Mouse (Mus musculus): Measurements from ENCODE around the gene Ankle2. TPM values are rescaled to one million over a fixed set of nuclear protein-coding genes. Genes with fewer than 3 reads are reported as not detected.
A peak's percentile ranks its signal among the peaks of the same experiment; 100 is the strongest.

Gene Ankle2
- polyA plus RNA-seq, 1 experiment: 7.5 TPM

- Histone ChIP-seq H3K36me3 (ENCODE audit: control insufficient read depth, insufficient read depth, low read length) (no peaks in the 10 kb centered on the region), H3K4me1 (ENCODE audit: control insufficient read depth, insufficient read depth, low read length) (peaks cover 4% of the 10 kb centered on the region; the same call in 1 of the 2 replicates), H3K27me3 (replicated peaks; ENCODE audit: control insufficient read depth, insufficient read depth, low read length) (no peaks in the 10 kb centered on the region), H3K4me3 (ENCODE audit: insufficient read depth, low read depth, low read length) (no peak overlapping the region), H3K27ac (ENCODE audit: insufficient read depth, low read depth, low read length) (no peak overlapping the region)
- DNase-seq: no peak
- 74% methylated on average over 2 of the region's 2 CpGs for WGBS
- TF ChIP-seq POLR2A (IDR thresholded peaks at IDR 0.05; ENCODE audit: low read depth, low read length): no peak
- no peak for TF ChIP-seq CTCF (conservative IDR thresholded peaks at IDR 0.05; ENCODE audit: insufficient read depth, insufficient read length, low read depth, low read length)
Measured at GRCm38 (mm10) chr5:110281984-110282383, 51.2 kb downstream of the Ankle2 start.

GRCm38 (mm10) chr5:110284536-110284935 is 53.7 kb downstream of the Ankle2 start:
- Histone ChIP-seq H3K4me3 (ENCODE audit: insufficient read depth, low read depth, low read length) (no peak overlapping the region), H3K27me3 (replicated peaks; ENCODE audit: control insufficient read depth, insufficient read depth, low read length) (no peaks in the 10 kb centered on the region), H3K36me3 (ENCODE audit: control insufficient read depth, insufficient read depth, low read length) (no peaks in the 10 kb centered on the region), H3K27ac (ENCODE audit: insufficient read depth, low read depth, low read length) (no peak overlapping the region), H3K4me1 (ENCODE audit: control insufficient read depth, insufficient read depth, low read length) (peaks cover 4% of the 10 kb centered on the region; the same call in 1 of the 2 replicates)
- DNase-seq: peak; percentile 64
- TF ChIP-seq POLR2A (IDR thresholded peaks at IDR 0.05; ENCODE audit: low read depth, low read length) (no peak), CTCF (conservative IDR thresholded peaks at IDR 0.05; ENCODE audit: insufficient read depth, insufficient read length, low read depth, low read length) (peak; percentile 61)
- WGBS: 5% methylated on average over 4 of the region's 4 CpGs

GRCm38 (mm10) chr5:110285156-110285555 is 54.4 kb downstream of the Ankle2 start:
- Histone ChIP-seq H3K36me3 (ENCODE audit: control insufficient read depth, insufficient read depth, low read length) (no peaks in the 10 kb centered on the region), H3K27me3 (replicated peaks; ENCODE audit: control insufficient read depth, insufficient read depth, low read length) (no peaks in the 10 kb centered on the region), H3K4me3 (ENCODE audit: insufficient read depth, low read depth, low read length) (peak overlapping the region; percentile 80), H3K27ac (ENCODE audit: insufficient read depth, low read depth, low read length) (no peak overlapping the region), H3K4me1 (ENCODE audit: control insufficient read depth, insufficient read depth, low read length) (peaks cover 4% of the 10 kb centered on the region; the same call in 1 of the 2 replicates)
- no peak for TF ChIP-seq CTCF (conservative IDR thresholded peaks at IDR 0.05; ENCODE audit: insufficient read depth, insufficient read length, low read depth, low read length)
- TF ChIP-seq POLR2A (IDR thresholded peaks at IDR 0.05; ENCODE audit: low read depth, low read length): no peak
- 1% methylated on average over 15 of the region's 15 CpGs for WGBS
- DNase-seq: peak; percentile 48

GRCm38 (mm10) chr5:110285770-110286445 is 55.1 kb downstream of the Ankle2 start, which contains the start of the genes Pxmp2 and Pole:
TSS of gene Pxmp2 (minus strand) at chr5:110286186.
TSS of gene Pole (plus strand) at chr5:110286306.
- peak; percentile 95 for DNase-seq
- Histone ChIP-seq H3K27ac (ENCODE audit: insufficient read depth, low read depth, low read length) (peak within 1 kb of the TSS; percentile 62), H3K4me1 (ENCODE audit: control insufficient read depth, insufficient read depth, low read length) (peaks cover 4% of the 10 kb centered on the region; the same call in 1 of the 2 replicates), H3K36me3 (ENCODE audit: control insufficient read depth, insufficient read depth, low read length) (no peaks in the 10 kb centered on the region), H3K27me3 (replicated peaks; ENCODE audit: control insufficient read depth, insufficient read depth, low read length) (no peaks in the 10 kb centered on the region), H3K4me3 (ENCODE audit: insufficient read depth, low read depth, low read length) (peak within 1 kb of the TSS; percentile 84)
- under 1% methylated on average over 62 of the region's 64 CpGs for WGBS
- no peak for TF ChIP-seq POLR2A (IDR thresholded peaks at IDR 0.05; ENCODE audit: low read depth, low read length)
- no peak for TF ChIP-seq CTCF (conservative IDR thresholded peaks at IDR 0.05; ENCODE audit: insufficient read depth, insufficient read length, low read depth, low read length)

- Histone ChIP-seq H3K27ac (ENCODE audit: insufficient read depth, low read depth, low read length) (no peak overlapping the region), H3K4me1 (ENCODE audit: control insufficient read depth, insufficient read depth, low read length) (peaks cover 4% of the 10 kb centered on the region; the same call in 1 of the 2 replicates), H3K4me3 (ENCODE audit: insufficient read depth, low read depth, low read length) (peak overlapping the region; percentile 84), H3K27me3 (replicated peaks; ENCODE audit: control insufficient read depth, insufficient read depth, low read length) (no peaks in the 10 kb centered on the region), H3K36me3 (ENCODE audit: control insufficient read depth, insufficient read depth, low read length) (no peaks in the 10 kb centered on the region)
- no peak for TF ChIP-seq POLR2A (IDR thresholded peaks at IDR 0.05; ENCODE audit: low read depth, low read length)
- TF ChIP-seq CTCF (conservative IDR thresholded peaks at IDR 0.05; ENCODE audit: insufficient read depth, insufficient read length, low read depth, low read length): no peak
- WGBS: under 1% methylated on average over 31 of the region's 31 CpGs
- DNase-seq: no peak
Measured at GRCm38 (mm10) chr5:110286446-110287083, 55.8 kb downstream of the Ankle2 start.

GRCm38 (mm10) chr5:110287084-110287475 is 56.3 kb downstream of the Ankle2 start:
- DNase-seq: no peak
- H3K4me3 ChIP-seq (ENCODE audit: insufficient read depth, low read depth, low read length): no peak overlapping the region
- H3K36me3 ChIP-seq (ENCODE audit: control insufficient read depth, insufficient read depth, low read length): no peaks in the 10 kb centered on the region
- H3K4me1 ChIP-seq (ENCODE audit: control insufficient read depth, insufficient read depth, low read length): peaks cover 4% of the 10 kb centered on the region; the same call in 1 of the 2 replicates
- H3K27ac ChIP-seq (ENCODE audit: insufficient read depth, low read depth, low read length): no peak overlapping the region
- H3K27me3 ChIP-seq (replicated peaks; ENCODE audit: control insufficient read depth, insufficient read depth, low read length): no peaks in the 10 kb centered on the region
- TF ChIP-seq CTCF (conservative IDR thresholded peaks at IDR 0.05; ENCODE audit: insufficient read depth, insufficient read length, low read depth, low read length) (no peak), POLR2A (IDR thresholded peaks at IDR 0.05; ENCODE audit: low read depth, low read length) (no peak)
- WGBS: 56% methylated on average over 2 of the region's 2 CpGs

- H3K4me1 ChIP-seq (ENCODE audit: control insufficient read depth, insufficient read depth, low read length): no peaks in the 10 kb centered on the region
- H3K27ac ChIP-seq (ENCODE audit: insufficient read depth, low read depth, low read length): no peak overlapping the region
- no peak overlapping the region for H3K4me3 ChIP-seq (ENCODE audit: insufficient read depth, low read depth, low read length)
- no peak for DNase-seq
- H3K36me3 ChIP-seq (ENCODE audit: control insufficient read depth, insufficient read depth, low read length): no peaks in the 10 kb centered on the region
- no peaks in the 10 kb centered on the region for H3K27me3 ChIP-seq (replicated peaks; ENCODE audit: control insufficient read depth, insufficient read depth, low read length)
- TF ChIP-seq POLR2A (IDR thresholded peaks at IDR 0.05; ENCODE audit: low read depth, low read length) (no peak), CTCF (conservative IDR thresholded peaks at IDR 0.05; ENCODE audit: insufficient read depth, insufficient read length, low read depth, low read length) (no peak)
- WGBS: 95% methylated on average over 1 of the region's 1 CpGs
Measured at GRCm38 (mm10) chr5:110291649-110292048, 60.8 kb downstream of the Ankle2 start.

Measured in kidney, adult 2 months (tissue).